8 mouse cellular contexts compared by ENCODE assay signal in genomic region chr15:98891907-98892606, GRCm38 (mm10). TPM values are rescaled to one million over a fixed set of nuclear protein-coding genes. Genes with fewer than 3 reads are reported as not detected.
DNase-seq lines count a peak whose midpoint lies in the region; ATAC-seq and TF ChIP-seq lines count a peak whose summit lies in the region.

No protein-coding gene starts in this region.

- peak; percentile 91 for TF ChIP-seq CTCF in heart, adult 2 months (IDR thresholded peaks at IDR 0.05)
- TF ChIP-seq CTCF in liver, adult 2 months (IDR thresholded peaks at IDR 0.05; ENCODE audit: low read depth, low read length), result peak; percentile 61; the same call in 1 of the 2 replicates

- DNase-seq in B cell, adult 2 months, result peak; percentile 50 to 59
- peak; percentile 77 for DNase-seq in Muller cell, postnatal 12 days (ENCODE audit: inconsistent ontology term)
- peak in 1 of 2 experiments; percentile 69 for DNase-seq in heart, adult 2 months
- peak; percentile 75 to 83 for DNase-seq in kidney, adult 8-10 months
- DNase-seq in liver, adult 2 months (ENCODE audit: extremely low read depth, low read depth, low spot score), result peak; percentile 77
- peak; percentile 52 for DNase-seq in thymus, postnatal 25 days

- WGBS in heart, adult 2 months, result 22% methylated on average over 6 of the region's 6 CpGs
- 26% methylated on average over 6 of the region's 6 CpGs for WGBS in liver, adult 2 months

- H3K79me2 ChIP-seq in heart, adult 2 months (replicated peaks; ENCODE audit: control insufficient read depth, insufficient read depth, low read length), result no peaks in the 10 kb centered on the region
- H3K79me2 ChIP-seq in liver, adult 2 months (ENCODE audit: control insufficient read depth, insufficient read depth, low read length), result no peaks in the 10 kb centered on the region
- no peaks in the 10 kb centered on the region for H3K79me2 ChIP-seq in myocyte (ENCODE audit: control insufficient read depth, insufficient read depth)

- no peaks in the 10 kb centered on the region for H3K36me3 ChIP-seq in heart, adult 2 months (ENCODE audit: control insufficient read depth, insufficient read depth, low read length)
- no peaks in the 10 kb centered on the region for H3K36me3 ChIP-seq in liver, adult 2 months (ENCODE audit: control insufficient read depth, insufficient read depth, low read length)
- H3K36me3 ChIP-seq in myocyte (ENCODE audit: control insufficient read depth, insufficient read depth), result no peaks in the 10 kb centered on the region

- no peak overlapping the region for H3K9ac ChIP-seq in heart, adult 2 months (ENCODE audit: low read depth, low read length)
- no peak overlapping the region for H3K9ac ChIP-seq in liver, adult 2 months (ENCODE audit: low read depth, low read length)

- intact Hi-C loops in heart, adult 2 months (cut with DNase I), result loop anchor here (1.0 to 2.0 kb wide), 3 partner anchors 36 to 101 kb away; no protein-coding TSS in a partner anchor

- no peak; the same call in 1 of the 2 replicates for TF ChIP-seq POLR2A in heart, adult 2 months (IDR thresholded peaks at IDR 0.05; ENCODE audit: insufficient read depth, low read depth, low read length)
- no peak for TF ChIP-seq POLR2A in liver, adult 2 months (IDR thresholded peaks at IDR 0.05; ENCODE audit: extremely low read depth, insufficient read depth, low read length)
- TF ChIP-seq POLR2A in myocyte (IDR thresholded peaks at IDR 0.05; ENCODE audit: insufficient read length, low read depth), result no peak

- no peak overlapping the region for H3K4me3 ChIP-seq in heart, adult 2 months
- H3K4me3 ChIP-seq in liver, adult 2 months (ENCODE audit: insufficient read depth, low read depth, low read length), result no peak overlapping the region
- no peak overlapping the region for H3K4me3 ChIP-seq in myocyte

- peaks cover 4% of the 10 kb centered on the region for H3K27me3 ChIP-seq in heart, adult 2 months (ENCODE audit: control insufficient read depth, insufficient read depth, low read length)
- H3K27me3 ChIP-seq in liver, adult 2 months (ENCODE audit: control insufficient read depth, insufficient read depth, low read length), result peaks cover 17% of the 10 kb centered on the region
- peaks cover 27% of the 10 kb centered on the region for H3K27me3 ChIP-seq in myocyte (ENCODE audit: control insufficient read depth, insufficient read depth, insufficient read length)

- no peak overlapping the region for H3K4me2 ChIP-seq in myocyte (ENCODE audit: low read depth)

- peaks cover 10% of the 10 kb centered on the region for H3K4me1 ChIP-seq in heart, adult 2 months (ENCODE audit: control insufficient read depth, insufficient read depth, low read length)
- 0 out of 2 replicates have a peak, but pooled peaks cover 1% of the 10 kb centered on the region for H3K4me1 ChIP-seq in liver, adult 2 months (ENCODE audit: control insufficient read depth, insufficient read depth, low read length)

- no peak overlapping the region for H3K27ac ChIP-seq in heart, adult 2 months
- no peak overlapping the region for H3K27ac ChIP-seq in liver, adult 2 months (replicated peaks; ENCODE audit: insufficient read depth, low read depth, low read length)

- peak; percentile 89 for ATAC-seq in common myeloid progenitor, adult 5-6 weeks (replicated peaks; ENCODE audit: low read depth, poor library complexity, severe bottlenecking)

- no peak overlapping the region for H3ac ChIP-seq in myocyte (ENCODE audit: control insufficient read depth, insufficient read length)

- TF ChIP-seq EP300 in heart, adult 2 months (IDR thresholded peaks at IDR 0.05; ENCODE audit: insufficient read depth, low read depth, low read length), result peak; percentile 94

TF ChIP-seq in myocyte, 11 proteins besides CTCF, POLR2A, EP300 and RAD21:
- peak; percentile 72 for TF ChIP-seq MAX (IDR thresholded peaks at IDR 0.05; ENCODE audit: low read depth)
- TF ChIP-seq TCF3 (IDR thresholded peaks at IDR 0.05; ENCODE audit: insufficient read length, low read depth), result no peak
- no peak for TF ChIP-seq MYOD1 (IDR thresholded peaks at IDR 0.05; ENCODE audit: control insufficient read depth in 1 of 3, insufficient read length in 2 of 3, low read depth in 2 of 3)

RNA-seq across cellular contexts. Expression of gene Rhebl1, which starts 2.3 kb away (rescaled TPM):
- 3.0 and 12.0 TPM in 2 replicates for total RNA-seq in common myeloid progenitor, adult 5-6 weeks (2017)
- 1 to 10 TPM; 1.6 to 2.3 TPM for total RNA-seq in heart, adult 2 months (2021)
- 3.7 and 4.4 TPM in 2 replicates for polyA plus RNA-seq in heart, adult 2 months (2012; rRNA removed)
- 0.94 and 1.8 TPM in 2 replicates for total RNA-seq in liver, adult 2 months (2014; rRNA removed)
- 0.35 and 0.37 TPM in 2 replicates for polyA plus RNA-seq in liver, adult 2 months (2012; rRNA removed)
- polyA plus RNA-seq in myocyte (2012; fragmentation: generic; extraction: Trizol), result 7.6 TPM

RNA-seq across cellular contexts. Expression of gene Dhh, which starts 6.3 kb away (rescaled TPM):
- total RNA-seq in common myeloid progenitor, adult 5-6 weeks (2017), result not detected in 2 replicates
- total RNA-seq in heart, adult 2 months (2021), result 1 to 10 TPM in 1 of 2 experiments, under 1 TPM in 1; 0.73 to 1.5 TPM
- 0.94 and 1.8 TPM in 2 replicates for polyA plus RNA-seq in heart, adult 2 months (2012; rRNA removed)
- total RNA-seq in liver, adult 2 months (2014; rRNA removed), result under 0.01 and 0.13 TPM in 2 replicates
- 0.18 and 0.45 TPM in 2 replicates for polyA plus RNA-seq in liver, adult 2 months (2012; rRNA removed)
- 0.11 TPM for polyA plus RNA-seq in myocyte (2012; fragmentation: generic; extraction: Trizol)

RNA-seq across cellular contexts. Expression of gene Kmt2d, which starts 21.1 kb away (rescaled TPM):
- 27.3 and 52.2 TPM in 2 replicates for total RNA-seq in common myeloid progenitor, adult 5-6 weeks (2017)
- total RNA-seq in heart, adult 2 months (2021), result 10 to 100 TPM; 51.3 to 56.5 TPM
- polyA plus RNA-seq in heart, adult 2 months (2012; rRNA removed), result 17.1 and 17.7 TPM in 2 replicates
- total RNA-seq in liver, adult 2 months (2014; rRNA removed), result 6.6 and 10.1 TPM in 2 replicates
- 7.1 and 10.3 TPM in 2 replicates for polyA plus RNA-seq in liver, adult 2 months (2012; rRNA removed)
- polyA plus RNA-seq in myocyte (2012; fragmentation: generic; extraction: Trizol), result 27.1 TPM

RNA-seq across cellular contexts. Expression of gene Lmbr1l, which starts 26.0 kb away (rescaled TPM):
- 0.97 and 9.0 TPM in 2 replicates for total RNA-seq in common myeloid progenitor, adult 5-6 weeks (2017)
- total RNA-seq in heart, adult 2 months (2021), result 10 to 100 TPM in 1 of 2 experiments, 1 to 10 TPM in 1; 7.1 to 11.1 TPM
- 23.2 and 25.0 TPM in 2 replicates for polyA plus RNA-seq in heart, adult 2 months (2012; rRNA removed)
- 24.3 and 28.8 TPM in 2 replicates for total RNA-seq in liver, adult 2 months (2014; rRNA removed)
- 21.3 and 32.4 TPM in 2 replicates for polyA plus RNA-seq in liver, adult 2 months (2012; rRNA removed)
- polyA plus RNA-seq in myocyte (2012; fragmentation: generic; extraction: Trizol), result 33.4 TPM

RNA-seq across cellular contexts. Expression of gene Tuba1b, which starts 42.3 kb away (rescaled TPM):
- total RNA-seq in common myeloid progenitor, adult 5-6 weeks (2017), result 776 and 824 TPM in 2 replicates
- 100 to 1,000 TPM; 129 to 144 TPM for total RNA-seq in heart, adult 2 months (2021)
- polyA plus RNA-seq in heart, adult 2 months (2012; rRNA removed), result 534 and 728 TPM in 2 replicates
- 49.9 and 99.4 TPM in 2 replicates for total RNA-seq in liver, adult 2 months (2014; rRNA removed)
- polyA plus RNA-seq in liver, adult 2 months (2012; rRNA removed), result 151 and 183 TPM in 2 replicates
- 2,204 TPM for polyA plus RNA-seq in myocyte (2012; fragmentation: generic; extraction: Trizol)
